Mouse (Mus musculus) adrenal gland, adult 18-20 months (tissue): ENCODE results near the gene Pitpnc1. TPM values are rescaled to one million over a fixed set of nuclear protein-coding genes. Genes with fewer than 3 reads are reported as not detected.

ENCODE experiments used
- DNase-seq, 2 experiments: peaks; one replicate each; pipeline ENCODE4 v3.0.0; 2021 to 2022; ENCODE audit warnings: low spot score in 2 of 2
- total RNA-seq, 2 experiments: library from RNA; stranded (reverse); gene quantifications; 1 replicate in 1 of 2; 2 replicates in 1 of 2; pipeline ENCODE4 v1.2.3; 2021

The Pitpnc1 gene
- total RNA-seq, 2 experiments from 2014 or later = 13.3 to 16.1 TPM

- no peak for DNase-seq
These were observed 24.8 kb downstream of the Pitpnc1 start for GRCm38 (mm10) chr11:107445683-107446082.

DNA sequence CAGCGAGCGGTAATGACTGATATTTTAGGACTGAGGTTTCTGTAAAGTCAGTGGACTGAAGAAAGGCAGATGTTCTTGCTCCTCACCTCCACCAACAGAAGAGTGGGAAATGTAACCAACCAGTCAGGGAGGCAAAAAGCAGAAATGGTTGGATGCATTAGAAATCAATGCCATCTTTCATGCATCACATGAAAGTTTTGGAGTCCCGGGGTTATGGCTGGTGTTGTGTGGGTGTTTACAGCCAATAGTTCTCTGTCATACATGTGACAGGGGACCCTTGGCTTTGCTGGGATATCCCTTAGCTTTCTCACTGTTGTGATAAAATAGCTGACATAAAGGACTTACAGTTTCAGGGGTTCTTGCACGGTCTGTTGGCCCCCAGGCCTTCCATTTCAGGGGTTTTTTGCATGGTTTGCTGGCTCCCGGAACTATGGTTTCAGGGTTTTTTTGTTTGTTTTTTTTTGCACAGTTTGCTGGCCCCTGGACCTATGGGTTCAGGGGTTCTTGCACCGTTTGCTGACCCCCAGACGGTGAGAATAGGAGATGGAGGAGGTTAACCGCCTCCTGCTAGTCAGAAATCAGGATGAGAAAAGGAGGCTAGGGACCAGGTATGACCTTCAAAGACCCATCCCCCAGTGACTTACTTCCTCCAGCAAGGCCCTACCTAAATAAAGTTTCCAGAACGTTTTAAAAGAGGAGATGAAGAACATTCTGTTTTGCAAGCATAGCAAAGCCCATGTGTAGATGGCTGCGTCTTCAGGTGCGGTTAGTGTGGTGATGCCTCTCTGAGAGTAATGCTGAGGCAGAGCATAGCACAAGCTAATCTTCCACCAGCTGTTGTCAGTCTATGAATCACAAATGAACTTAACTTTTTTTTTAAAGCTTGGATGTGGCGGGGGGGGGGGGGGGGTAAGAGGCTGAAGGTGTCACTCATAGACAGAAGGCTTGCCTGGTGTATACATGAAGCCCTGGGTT is 27.1 kb downstream of the Pitpnc1 start:
- DNase-seq = no peak

DNA sequence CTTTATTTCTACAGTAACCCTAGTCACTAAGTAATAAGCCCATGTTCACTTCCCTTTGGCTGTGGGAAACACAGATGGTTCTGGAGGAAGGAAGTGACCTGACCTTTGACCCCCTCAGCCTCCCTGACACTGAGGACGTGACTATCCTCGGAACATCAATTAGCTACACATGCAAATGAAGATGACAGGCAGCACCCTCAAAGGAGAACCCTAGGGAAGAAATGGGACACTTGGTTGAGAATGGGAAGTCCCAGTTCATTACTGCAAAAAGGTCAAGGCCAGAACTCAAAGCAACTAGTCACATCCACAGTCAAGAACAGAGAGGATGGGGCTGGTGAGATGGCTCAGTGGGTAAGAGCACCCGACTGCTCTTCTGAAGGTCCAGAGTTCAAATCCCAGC is 29.4 kb downstream of the Pitpnc1 start:
- no peak for DNase-seq

GRCm38 (mm10) chr11:107438140-107438539 is 32.4 kb downstream of the Pitpnc1 start:
- no peak for DNase-seq

- no peak for DNase-seq
These were observed 32.8 kb downstream of the Pitpnc1 start for GRCm38 (mm10) chr11:107437723-107438122.

DNA sequence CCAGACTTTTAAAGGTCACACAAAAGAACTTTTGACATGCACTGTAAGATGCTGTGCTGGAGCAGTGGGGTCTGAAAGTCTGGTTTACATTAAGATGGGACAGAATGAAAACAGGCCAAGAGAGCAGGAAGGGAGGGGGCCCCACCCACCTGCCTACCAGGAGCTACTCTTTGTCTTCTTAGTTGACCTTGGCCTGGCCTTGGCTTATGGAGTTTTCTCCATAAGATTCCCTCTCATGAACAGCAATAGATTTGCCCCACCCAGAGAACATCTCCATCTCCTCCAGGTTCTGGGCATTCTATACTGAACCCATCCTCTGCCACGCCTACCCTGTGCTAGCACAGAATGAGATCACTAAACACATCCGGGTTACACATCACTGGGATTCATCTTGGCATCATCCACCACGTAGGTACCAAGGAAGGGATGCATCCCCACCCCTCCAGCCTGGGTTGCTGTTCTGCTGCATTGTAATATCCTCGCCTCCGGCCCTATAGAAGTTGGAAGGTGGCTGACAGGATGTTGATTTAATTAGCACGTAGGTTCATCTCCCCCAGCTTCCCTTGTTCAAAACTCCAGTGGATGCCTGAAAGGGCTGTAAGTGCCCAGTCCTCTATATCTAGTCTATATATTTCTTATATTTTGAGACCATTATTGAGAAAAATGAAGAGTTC is 34.6 kb downstream of the Pitpnc1 start:
- no peak for DNase-seq

GRCm38 (mm10) chr11:107431197-107431965 is 39.1 kb downstream of the Pitpnc1 start:
- DNase-seq = no peak

DNA sequence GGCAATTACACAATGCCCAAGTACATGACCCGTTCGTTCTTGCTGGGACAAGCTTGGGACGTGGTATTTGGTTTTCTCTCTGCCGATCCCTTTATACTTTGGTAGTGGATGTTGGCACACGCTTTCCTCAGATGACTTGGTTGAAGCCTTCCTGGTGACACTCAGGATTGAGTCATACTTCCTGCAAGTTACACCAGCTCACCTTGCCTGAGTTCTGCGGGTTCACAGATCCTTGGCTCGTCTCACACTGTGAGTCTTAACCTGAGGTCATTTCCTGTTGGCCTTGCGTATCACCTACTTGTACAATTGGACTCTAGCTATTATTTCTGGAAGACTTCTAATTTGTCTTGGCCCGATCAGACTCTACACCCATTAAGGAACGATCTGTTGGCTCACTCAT is 42.5 kb downstream of the Pitpnc1 start:
- no peak for DNase-seq

DNA sequence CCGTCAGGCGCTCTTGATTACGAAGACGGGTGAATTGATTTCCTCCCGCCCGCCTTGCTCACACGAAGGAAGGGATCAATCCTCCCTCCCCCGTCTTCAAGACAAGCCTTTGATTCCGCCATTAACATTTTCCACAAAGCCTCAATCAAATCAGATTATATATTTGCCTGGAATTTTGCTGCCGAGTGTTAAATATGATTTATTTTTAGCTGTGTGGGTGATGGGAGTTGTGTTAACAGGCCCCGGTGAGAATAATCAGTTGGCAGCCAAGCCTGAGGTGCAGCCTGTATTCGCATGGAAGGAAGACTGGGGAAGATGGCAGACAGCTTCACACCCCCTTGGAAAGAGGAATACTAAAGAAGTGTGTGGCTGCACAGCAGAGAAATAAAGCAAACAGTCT is 46.3 kb downstream of the Pitpnc1 start:
- DNase-seq = no peak

GRCm38 (mm10) chr11:107422356-107422754 is 48.1 kb downstream of the Pitpnc1 start:
- no peak for DNase-seq

DNA sequence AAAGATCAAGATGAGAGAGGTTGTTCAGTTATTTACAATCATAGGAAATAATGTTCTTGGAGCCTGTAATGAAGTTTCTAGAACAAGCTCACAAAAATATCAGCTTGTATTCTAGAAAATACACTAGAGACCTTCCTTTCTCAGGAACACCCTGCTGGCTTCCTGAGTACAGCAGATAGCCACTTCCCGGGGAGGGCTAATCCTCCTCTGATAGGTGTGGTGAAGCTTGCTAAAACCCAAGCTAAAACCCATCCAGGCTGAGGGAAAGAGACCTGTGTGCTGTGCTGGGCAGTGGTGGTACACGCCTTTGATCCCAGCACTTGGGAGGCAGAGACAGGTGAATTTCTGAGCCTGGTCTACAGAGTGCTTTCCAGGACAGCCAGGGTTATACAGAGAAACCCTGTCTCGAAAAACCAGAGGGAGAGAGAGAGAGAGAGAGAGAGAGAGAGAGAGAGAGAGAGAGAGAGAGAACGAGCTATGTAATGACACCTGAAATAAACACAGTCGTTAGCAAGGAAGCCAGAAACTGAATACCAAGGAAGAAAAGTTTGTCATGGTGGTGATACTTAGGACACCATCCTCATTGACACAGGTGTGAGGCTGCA is 48.6 kb downstream of the Pitpnc1 start:
- DNase-seq = no peak

- DNase-seq = no peak
These were observed 50.6 kb downstream of the Pitpnc1 start for GRCm38 (mm10) chr11:107419925-107420324.

- peak; percentile 3 to 22 for DNase-seq
These were observed 53.4 kb downstream of the Pitpnc1 start for GRCm38 (mm10) chr11:107417041-107417583.

- no peak for DNase-seq
These were observed 54.0 kb downstream of the Pitpnc1 start for GRCm38 (mm10) chr11:107416561-107416926.

DNA sequence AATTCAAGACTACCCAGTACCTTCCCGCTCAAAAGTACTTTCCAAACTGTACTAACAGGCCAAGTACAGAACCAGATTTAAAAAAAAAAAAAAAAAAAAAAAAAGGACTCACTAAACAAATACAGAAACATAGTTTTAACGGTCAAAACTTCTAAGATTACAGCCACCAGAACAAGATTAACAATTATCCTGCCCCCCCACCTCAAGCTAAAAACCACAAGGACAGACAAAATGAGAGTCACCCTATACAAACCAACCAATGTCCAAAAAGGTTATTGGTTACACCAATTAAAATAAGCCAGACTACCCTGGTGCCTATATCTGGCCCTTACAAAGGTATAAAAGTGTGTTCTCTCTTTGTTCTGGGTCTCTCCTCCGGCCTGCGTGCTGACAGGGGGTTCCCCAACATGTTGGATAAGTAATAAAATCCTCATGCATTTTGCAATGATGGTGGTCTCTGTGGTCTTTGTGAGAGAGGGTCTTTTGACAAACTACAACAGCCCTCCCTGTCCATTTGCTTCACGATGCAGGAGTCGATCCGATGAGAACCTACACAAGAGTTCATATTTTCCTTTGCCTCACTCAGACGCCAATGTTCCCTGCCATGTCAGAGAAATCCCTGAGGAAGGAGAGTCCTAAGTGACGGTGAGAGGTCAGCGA is 54.5 kb downstream of the Pitpnc1 start:
- no peak for DNase-seq

DNA sequence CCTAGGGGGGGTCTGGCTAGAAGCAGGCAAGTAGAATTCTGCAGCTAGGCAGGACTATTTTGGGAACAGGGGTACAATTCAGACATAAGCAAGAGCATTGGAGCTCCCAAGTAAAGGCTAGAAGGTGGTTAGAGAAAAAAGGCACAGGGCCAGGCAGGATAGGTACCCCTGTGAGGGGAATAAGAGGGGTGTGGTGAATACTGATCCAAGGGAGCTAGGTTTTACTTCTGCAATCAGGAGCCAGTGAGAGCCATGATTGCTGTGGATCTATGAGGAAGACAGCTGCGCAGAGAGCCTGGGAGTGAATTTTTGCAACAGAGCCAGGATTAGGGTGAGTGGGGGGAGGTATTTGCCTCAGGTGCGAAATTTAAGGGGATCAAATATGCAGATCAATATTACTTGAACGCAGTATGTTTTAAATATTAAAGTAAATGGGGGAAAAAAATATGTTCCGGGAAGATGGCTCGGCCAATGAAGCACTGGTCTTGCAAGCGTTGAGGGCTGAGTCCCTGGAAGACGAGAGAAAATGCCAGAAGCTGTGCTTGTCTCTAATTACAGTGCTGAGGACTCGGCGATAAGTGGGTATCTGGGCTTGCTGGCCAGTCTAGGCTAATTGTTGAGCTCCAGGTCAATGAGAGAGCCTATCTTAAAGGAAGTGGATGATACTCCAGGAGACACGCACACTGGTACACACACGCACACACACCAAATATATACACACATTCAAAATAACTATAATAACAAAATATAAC is 55.3 kb downstream of the Pitpnc1 start:
- no peak for DNase-seq

GRCm38 (mm10) chr11:107413251-107413655 is 57.2 kb downstream of the Pitpnc1 start:
- no peak for DNase-seq

GRCm38 (mm10) chr11:107412128-107412527 is 58.4 kb downstream of the Pitpnc1 start:
- no peak for DNase-seq

- DNase-seq = no peak
These were observed 58.9 kb downstream of the Pitpnc1 start for GRCm38 (mm10) chr11:107411576-107411975.

DNA sequence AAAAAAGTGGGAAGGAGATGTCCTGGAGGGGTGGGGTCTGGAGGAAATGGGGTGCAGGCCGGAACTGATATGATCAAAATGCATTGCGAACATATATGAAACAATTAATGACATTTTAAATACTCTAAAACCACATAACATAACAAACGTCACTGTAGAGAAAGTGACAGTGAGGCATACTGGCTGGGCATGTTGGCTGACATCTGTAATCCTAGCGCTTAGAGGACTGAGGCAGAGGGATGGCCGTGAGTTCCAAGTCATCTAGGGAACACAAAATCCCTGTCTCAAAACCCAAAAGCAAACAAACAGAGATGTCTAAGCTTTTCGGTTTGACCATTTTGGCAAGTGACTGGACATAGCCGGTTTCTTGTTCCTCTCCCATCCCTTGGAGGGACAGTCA is 59.7 kb downstream of the Pitpnc1 start:
- DNase-seq = no peak
